Mouse (Mus musculus) cerebellum, postnatal 10 days (tissue): Measurements from ENCODE around the gene Srrt.
"Not testable (repeated sequence)": the region's sequence is repeated elsewhere in the genome, so short reads cannot be mapped to it uniquely, and the experiment has no call there.

Experiments
- DNase-seq, 2 experiments: peaks; one replicate each; pipeline ENCODE4 v3.0.0; 2021; ENCODE audit warnings: mixed read lengths in 2 of 2

The Srrt gene

DNA sequence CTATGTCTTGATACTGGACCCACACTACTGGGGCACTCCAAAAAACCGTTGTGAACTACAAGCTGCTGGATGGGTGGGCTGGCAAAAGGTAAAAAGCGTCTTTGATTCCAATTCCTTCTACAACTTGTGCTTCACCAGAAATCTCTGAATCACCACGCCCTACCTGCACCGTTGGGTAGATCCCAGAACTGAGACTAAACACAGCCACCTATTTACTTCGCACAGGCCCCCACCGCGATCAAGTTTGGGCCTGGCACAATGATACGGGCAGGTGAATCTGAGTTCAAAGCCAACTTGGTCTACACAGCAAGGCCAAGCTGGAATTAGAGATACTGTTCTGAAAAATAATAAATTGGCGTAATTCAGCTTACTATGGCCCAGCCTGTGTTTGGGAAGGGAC lies 12.2 kb downstream of the Srrt start:
- DNase-seq = no peak

DNA sequence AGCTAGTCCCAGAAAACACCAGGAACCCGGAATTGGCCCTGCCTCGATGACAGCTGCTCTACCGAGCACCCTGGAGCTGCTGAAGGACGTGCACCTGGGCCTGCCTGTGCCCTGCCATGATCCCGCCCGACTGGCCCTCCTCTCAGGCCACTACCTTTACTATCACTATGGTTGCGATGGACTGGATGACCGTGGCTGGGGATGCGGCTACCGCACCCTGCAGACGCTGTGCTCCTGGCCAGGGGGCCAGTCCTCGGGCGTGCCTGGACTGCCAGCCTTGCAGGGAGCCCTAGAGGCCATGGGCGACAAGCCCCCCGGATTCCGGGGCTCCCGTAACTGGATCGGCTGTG lies 12.8 kb downstream of the Srrt start:
- no peak for DNase-seq

DNA sequence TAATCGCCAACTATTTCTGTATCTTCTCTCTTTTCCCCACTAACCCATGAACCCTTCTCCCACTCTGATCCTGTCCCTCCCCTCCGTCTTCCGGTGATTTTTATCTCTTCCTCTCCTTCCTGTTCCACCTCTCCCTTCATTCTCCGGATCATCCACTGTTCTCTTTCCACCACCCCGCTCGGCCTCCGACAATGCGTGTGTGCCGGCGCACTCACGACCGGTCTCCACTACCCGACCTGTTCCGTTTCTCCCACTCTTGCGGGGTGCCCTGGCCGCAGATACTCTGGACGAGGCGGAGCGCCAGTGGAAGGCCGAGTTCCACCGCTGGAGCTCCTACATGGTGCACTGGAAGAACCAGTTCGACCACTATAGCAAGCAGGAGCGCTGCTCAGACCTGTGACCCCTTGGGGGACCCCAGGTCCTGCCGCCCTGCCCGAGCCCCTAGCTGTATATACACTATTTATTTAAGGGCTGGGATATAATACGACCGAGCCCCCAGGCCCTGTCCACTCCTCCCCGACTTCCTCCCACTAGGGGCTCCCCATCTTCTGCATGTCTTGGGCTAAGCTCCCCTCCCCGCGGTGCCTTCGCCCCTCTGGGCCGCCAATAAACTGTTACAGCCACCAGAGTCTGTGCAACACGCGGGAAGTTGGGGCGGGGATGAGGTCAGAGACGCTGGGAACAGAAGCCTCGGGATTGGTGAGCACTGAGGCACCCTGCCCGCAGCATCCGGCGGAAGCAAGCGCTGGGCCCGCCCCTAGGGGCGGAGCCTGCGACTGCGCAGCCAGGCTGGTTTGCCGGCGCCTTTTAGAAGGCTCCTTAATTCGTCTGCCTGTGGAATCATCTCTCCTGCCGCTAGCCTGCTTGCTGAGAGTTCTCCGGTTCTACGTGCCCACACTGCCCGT lies 13.4 kb downstream of the Srrt start, which contains the start of gene Ufsp1:
Gene Ufsp1, plus strand, starts transcription at position 791 of the 905 bp plus-strand sequence.
- peak; percentile 98 for DNase-seq

DNA sequence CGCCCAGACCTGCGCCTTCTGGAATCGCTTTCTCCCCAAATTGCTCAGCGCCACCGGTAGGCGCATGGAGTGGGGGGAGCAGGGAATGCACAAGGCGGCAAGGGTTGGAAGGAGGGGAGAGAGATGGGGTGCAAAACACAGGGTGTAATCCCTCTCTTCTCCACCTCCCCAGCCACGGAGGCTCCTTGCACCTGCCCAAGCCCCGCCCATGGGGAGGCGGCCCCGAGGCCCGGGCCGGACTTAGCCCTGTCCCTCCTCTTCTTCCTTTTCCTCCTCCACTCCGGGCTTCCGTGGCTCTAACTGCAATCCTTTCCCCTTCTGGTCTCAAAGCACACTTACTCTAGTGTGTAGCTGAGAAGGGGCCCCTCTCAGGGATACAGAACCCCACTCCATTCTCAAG lies 14.2 kb downstream of the Srrt start:
- peak; percentile 78 to 82 for DNase-seq

DNA sequence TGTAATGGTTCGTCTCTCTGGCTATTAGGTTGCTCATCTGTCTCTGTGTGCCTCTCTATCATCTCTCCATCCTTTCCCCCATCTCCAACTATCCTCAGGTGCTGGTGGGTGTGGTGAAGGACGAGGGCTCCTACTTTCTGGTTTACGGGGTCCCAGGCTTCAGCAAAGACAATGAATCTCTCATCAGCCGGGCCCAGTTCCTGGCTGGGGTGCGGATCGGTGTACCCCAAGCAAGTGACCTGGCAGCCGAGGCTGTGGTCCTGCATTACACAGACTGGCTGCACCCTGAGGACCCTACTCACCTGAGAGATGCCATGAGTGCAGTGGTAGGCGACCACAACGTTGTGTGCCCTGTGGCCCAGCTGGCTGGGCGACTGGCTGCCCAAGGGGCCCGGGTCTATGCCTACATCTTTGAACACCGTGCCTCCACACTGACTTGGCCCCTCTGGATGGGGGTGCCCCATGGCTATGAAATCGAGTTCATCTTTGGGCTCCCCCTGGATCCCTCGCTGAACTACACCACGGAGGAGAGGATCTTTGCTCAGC lies 16.0 kb downstream of the Srrt start:
- no peak for DNase-seq

DNA sequence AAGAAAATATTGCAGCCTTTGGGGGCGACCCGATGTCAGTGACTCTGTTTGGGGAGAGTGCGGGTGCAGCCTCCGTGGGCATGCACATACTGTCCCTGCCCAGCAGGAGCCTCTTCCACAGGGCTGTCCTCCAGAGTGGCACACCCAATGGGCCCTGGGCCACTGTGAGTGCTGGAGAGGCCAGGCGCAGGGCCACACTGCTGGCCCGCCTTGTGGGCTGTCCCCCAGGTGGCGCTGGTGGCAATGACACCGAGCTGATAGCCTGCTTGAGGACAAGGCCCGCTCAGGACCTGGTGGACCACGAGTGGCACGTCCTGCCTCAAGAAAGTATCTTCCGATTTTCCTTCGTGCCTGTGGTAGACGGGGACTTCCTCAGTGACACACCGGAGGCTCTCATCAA lies 16.8 kb downstream of the Srrt start:
- DNase-seq = peak; percentile 72 to 75

DNA sequence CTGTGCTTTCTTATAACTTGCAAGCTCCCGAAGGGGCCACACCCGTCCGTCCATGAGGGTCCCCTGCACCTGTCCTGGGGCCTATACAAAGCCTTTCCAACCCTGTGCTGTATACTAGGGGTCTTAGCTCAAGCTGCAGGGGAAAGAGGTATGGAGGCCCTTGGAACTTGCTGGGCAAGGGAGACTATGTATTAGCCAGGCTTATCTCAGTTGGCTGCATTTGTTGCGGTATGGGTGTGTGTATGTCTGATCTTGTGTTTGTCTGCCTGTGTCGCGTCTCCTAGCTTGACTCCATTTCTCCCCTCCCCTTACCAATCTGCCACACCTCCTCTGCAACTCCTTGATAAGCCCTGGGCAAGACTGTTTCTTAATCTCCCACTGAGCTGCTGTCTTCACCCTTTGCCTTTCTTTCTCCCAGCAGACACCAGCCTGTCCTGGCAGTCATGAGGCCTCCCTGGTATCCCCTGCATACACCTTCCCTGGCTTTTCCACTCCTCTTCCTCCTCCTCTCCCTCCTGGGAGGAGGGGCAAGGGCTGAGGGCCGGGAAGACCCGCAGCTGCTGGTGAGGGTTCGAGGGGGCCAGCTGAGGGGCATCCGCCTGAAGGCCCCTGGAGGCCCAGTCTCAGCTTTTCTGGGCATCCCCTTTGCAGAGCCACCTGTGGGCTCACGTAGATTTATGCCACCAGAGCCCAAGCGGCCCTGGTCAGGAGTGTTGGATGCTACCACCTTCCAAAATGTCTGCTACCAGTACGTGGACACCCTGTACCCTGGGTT lies 17.7 kb downstream of the Srrt start:
- DNase-seq = peak in 1 of 2 experiments; percentile 11

DNA sequence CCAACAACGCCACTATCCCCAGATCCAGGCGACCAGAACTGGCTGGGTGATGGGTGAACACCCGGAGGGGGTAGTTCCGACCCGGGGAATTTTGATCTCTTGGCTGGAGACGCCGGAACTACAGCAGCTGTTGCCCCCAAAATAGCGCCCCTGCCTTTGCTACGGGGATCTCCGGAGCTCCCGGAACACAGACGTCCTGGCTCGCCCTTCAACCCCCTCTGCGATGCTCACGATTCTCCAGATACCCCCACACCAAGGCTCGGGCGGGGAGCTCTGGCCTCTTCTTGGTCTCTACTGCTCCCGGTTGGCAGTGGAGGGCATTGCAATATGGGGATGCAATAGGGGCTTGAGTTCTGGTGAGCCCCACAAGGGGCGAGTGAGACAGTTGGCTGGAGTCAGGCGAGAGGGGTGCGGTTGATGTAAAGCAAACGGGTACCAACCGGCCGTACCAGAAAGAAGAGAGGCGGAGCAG lies 18.4 kb downstream of the Srrt start:
- DNase-seq = peak; percentile 85 to 87

DNA sequence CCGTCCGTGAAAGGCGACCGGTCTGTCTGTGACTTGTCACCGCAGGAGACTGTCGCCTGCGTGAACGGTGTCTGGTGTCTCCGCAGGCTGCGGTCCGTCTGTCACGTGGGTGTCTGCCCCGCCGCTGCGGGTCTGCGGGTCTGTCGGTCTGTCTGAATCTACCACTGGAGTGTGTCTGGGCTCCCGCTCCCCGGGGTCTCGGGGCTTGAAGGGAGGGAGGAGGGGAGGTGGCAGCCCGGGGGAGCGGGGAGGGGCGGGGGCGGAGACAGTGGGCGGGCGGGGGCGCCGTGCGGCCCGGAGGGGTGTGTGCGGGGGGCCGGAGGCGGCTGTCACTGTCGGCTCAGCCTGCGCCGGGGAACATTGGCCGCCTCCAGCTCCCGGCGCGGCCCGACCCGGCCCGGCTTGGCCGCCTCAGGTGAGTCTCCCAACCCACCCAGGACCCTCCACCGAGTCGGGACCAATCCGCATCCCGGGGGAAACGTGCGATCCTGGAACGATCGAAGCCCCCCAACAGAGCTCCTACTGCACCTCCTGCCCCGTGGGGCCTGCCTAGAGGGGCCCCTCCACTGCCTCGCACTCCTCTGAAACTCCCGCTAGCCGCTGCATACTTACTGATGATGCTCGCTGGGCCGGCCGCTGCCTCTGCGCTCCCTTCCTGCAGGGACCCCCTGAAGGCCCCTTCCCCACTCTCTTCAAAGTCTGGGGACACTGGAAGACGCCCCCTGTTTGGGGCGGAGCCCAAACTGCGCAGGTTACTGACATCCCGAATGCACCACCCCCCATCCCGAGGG lies 19.3 kb downstream of the Srrt start:
- DNase-seq = peak; percentile 66 to 69

DNA sequence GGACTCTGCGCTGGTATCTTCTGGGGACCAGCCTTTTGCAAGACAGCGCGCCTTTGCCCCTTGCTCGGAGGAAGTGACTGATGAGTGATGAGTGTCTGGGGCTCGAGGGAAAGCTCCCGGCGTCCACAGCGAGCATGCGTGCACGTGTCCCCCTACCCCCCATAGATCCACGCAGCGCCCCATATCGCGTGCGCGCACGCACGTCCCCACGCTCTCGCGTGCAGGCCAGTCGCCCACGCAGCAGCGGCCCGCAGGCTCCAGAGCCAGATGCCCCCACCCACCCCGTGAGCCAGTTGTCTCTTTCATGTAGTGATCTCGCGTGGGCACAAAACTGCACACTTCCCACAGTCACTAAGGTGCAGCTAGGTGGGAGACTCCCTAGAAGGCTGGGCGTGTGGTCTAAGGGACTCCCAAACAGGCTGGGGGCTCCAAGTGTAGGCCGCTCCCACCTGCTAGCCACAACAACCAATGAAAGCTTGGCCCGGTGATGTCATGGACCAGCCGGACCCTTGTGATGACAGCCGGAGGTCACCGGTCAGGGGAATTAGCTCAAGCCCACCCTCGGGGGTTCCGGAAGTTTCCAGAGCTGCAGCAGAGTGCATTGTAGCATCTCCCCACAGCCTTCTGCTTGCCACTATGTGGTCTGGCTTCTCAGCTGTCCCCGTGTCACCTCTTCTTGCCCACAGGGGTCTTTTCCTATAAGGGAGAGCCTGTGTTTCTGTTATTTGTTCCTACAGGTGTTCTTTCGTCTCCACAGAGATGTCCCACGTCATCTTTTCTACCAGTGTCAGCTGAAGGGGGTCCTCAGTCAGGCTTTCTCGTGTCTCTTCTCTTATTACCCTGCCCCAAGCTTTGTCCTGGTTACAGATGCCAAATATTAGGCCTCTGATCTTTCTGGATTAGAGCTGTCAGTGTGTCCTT lies 20.2 kb downstream of the Srrt start, which contains the start of gene Ache:
Gene Ache, plus strand, starts transcription at position 488 of the 921 bp plus-strand sequence.
- peak; percentile 90 for DNase-seq

DNA sequence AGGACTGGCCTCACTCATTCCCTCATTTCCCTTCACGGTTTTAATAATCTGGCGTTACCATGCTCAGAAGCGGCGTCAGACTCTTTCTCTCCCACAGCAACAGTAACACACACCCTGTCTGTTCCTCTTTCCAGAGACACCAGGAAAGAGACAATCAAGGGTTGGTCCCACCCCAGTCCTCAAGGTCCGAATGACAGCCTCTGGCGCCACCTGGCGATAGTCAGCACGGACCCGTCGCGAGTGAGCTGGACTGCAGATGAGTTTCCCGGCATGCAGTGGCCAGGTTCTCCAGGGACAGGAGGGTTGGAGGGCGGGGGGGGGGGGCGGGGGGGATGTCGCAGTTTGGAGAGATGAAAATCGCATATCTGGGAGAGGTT lies 20.8 kb downstream of the Srrt start:
- peak; percentile 96 to 97 for DNase-seq

DNA sequence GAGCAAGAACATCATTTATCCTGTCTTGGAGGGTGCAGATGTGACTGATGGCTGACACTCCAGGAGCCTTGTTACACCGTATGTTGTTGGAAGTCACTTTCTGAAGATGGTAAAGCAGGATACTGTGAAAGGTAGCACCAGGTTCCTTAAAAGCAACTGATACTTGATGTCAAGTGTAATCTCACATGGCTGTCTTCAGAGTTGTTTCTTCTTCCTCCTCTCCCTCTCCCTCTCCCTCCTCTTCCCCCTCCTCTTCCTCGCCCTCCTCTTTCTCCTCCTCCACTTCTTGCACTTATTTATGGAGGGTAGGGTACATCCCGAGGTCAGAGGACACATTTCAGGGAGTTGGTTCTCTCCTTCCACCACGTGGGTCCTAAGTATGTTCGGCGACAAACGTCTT lies 21.5 kb downstream of the Srrt start:
- DNase-seq = no peak

DNA sequence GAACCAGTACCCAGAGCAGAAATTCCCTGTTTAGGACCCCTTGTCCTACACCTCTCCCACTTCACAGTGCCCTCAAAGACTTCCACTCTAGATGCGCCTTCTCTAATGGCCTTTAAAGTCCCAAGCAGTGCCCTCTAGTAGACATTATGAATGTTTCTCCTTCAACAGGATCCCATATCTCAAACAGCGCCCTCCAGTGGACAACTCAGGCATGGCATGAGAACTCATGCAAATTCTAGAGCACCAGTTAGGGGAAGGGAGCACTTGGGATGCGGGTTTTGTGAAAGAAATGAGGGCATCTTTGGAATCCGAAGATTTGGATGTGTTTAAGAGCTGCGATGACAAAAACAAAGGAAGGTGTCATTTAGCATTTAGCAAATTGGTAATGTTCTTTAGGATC lies 22.4 kb downstream of the Srrt start:
- DNase-seq = peak; percentile 71 to 87

DNA sequence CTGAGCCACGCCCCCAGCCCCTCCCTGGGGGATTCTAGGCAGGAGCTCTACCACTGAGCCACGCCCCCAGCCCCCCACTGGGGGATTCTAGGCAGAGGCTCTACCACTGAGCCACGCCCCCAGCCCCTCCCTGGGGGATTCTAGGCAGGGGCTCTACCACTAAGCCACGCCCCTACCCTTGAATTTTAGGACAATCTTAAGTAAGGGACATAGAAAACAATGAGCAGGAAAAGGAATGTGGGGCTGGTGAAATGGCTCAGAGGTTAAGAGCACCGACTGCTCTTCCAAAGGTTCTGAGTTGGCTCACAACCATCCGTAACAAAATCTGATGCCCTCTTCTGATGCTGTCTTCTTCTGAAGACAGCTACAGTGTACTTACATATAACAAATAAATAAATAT lies 23.1 kb downstream of the Srrt start:
- DNase-seq = not testable (repeated sequence)

DNA sequence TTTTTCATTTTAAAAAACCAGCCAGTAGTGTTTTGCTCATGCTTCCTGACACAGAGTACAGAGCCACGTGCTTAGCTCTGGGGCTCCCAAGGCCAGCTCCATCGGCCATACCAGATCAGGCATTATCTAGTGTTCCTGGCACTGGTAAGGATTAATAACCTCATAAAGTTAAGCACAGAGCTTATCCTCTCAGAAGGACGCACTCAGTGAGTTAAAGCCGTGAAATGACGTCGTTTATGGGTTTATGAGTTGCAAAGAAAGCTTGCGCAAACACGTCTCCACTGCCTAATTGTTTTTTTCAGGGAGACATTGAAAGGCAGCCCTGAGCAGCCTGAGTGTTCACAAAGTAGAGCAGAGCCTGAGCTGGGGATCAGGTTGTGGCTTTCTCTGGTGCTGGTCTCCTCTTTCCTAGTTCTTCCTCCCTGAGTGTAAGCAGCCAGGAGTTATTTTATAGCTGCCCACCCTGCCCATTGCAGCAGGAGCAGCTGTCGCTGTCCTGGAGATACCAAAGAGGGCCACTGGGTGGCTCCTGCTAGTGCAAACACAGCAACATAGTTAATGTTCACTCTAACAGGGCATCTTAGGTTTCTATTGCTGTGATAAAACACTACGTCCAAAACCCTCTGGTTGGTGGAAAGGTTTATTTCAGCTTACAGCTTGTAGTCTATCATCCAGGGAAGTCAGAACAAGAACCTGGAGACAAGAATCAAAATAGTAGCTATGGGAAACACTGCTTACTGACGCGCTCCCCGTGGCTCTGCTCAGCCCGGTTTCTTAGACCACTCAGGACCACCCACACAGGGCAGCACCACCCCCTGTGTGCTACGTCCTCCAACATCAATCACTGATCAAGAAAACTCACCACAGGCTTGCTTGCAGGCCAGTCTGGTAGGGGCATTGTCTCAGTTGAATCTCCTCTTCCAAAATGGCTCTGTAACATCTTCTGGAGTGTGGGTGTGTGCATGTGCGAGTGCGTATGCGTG lies 29.8 kb downstream of the Srrt start:
- DNase-seq = peak; percentile 63 to 65

DNA sequence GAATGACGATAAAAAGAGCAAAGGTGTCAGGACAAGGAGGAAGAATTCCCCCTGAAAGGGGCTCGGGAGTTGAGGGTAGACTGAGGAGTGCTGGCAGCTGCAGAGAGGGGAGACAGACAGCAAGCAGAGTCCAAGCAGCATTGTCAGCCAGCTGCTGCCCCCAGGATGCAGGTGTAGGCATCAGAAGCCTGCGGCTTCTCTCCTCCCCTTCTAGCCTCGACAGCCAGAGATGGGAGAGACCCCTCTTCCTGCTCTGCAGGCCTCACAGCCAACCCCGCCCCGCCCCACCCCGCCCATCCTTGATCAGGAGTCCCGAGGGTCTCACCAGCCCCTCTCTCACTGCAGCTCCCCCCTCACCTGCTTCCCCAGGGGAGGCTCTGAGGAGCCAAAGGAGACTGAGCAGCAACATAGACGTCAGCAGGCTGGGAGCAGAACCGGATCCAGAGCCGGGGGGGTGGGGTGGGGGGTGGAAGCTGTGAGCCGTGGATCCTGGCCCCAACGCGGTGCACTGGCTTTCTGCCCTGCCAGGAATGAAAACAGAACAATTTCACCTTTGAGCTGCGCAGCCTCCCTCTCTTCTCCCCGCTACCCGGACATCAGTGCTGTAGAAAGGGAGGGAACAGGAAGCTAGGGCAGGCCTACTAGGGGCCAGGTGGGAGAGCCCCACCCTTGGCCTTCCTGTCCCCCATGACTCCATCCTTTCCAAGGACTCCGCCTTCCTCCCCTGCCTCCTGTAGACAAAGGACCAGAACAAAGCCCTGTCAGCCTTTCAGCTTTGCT lies 39.2 kb downstream of the Srrt start:
- no peak for DNase-seq

DNA sequence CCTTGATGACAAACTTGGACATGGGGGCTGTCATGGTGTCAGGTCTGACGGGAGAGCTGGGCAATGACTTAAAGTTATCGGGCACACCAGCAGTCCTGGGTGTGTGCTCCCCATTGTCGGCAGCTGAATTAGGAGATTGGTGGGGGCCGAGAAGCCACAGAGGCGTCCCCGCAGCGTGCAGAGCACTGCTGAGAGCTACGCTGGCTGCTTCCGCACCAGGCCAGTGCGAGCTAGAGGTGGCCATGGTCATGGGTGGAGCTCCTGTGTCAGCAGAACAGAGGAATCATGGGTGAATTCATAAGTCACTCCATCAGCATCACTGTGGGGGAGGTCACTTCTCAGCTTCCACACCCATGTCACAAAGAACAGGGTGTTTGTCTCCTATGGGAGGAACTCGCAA lies 42.7 kb downstream of the Srrt start:
- DNase-seq = no peak

DNA sequence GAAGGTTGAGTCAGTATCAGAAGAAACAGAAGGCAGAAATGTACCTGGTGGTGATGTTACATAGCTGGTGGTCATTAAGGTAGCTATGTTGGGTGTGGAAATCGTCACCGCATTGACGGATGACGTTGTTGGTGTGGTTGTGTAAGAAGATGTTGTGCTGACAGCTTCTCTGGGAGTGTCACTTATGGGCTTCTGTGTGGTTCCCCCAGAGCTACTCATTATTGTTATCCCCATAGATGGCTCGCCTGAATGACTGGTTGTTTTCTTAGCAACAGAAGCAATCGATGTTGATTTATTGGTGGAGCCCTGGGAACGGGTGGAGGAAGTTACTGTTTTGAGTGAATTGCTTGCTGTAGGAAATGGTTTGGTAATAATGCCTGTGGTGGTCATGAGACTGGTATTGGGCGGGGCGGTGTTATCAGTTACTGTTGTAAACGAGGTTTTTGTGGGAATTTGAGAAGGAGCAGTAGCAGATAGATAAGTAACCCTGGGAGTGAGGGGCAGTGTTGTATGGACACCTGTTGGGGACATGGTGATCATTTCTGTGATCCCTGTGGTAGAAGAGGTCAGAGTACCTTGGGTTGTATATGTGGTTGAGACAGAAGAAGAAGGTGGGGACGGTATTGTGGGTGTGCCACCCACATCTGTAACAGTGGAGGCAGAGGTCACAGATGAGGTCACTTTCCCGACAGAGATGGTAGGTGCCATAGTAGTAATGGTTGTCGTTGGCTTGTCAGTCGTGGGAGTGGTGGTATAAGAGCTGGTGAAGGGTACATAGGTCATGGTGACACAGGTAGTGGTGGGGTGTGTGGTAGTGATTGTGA lies 43.4 kb downstream of the Srrt start:
- DNase-seq = no peak
